Mouse (Mus musculus) lung, postnatal 36 days (tissue): ENCODE results near the gene Ms4a12.

Experiments
- DNase-seq: peaks from one replicate; pipeline ENCODE4 v3.0.0; 2022; ENCODE audit warnings: mixed read lengths

Ms4a12 gene

DNA sequence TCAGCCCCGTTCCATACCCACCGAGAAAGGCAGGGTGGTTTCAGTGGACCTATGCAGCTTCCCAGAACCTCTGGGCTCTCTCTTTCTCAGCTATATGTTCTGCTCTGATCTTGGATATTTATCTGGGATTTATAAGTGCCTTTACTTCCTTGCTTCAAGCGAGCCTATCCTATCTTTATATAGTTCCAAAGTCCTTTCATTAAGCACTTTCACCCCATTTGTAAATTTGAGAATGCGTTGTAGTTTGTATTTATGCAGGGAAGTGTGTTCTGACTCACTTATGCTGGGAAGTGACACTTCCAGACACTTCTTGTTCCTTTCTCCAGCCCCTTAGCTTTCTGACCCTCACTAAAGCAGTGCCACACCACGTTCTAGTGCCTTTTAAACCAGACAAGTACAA is at the start of gene Ms4a12:
Ms4a12 (minus strand) TSS at position 101 of the 400 bp plus-strand sequence.
- no peak for DNase-seq

DNA sequence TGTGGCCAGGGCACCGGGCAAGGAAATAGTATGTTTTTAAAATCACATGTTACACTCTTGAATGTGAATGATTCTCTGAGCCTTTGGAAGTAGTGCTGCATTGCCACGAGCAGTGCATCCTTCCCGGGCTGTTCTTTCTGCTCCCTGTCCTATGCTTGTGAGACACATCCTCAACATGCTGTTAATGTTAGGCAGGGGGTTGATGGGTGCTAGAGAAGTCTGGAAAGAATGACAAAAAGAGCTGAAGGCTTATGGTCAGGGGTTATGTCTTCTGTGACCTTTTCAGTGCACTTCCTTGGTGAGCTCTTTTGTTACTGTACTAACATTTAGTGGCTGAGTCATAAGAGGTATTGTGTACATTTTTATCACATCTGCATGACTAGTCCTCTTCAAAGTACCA is 48.0 kb upstream of the Ms4a12 start:
- no peak for DNase-seq

DNA sequence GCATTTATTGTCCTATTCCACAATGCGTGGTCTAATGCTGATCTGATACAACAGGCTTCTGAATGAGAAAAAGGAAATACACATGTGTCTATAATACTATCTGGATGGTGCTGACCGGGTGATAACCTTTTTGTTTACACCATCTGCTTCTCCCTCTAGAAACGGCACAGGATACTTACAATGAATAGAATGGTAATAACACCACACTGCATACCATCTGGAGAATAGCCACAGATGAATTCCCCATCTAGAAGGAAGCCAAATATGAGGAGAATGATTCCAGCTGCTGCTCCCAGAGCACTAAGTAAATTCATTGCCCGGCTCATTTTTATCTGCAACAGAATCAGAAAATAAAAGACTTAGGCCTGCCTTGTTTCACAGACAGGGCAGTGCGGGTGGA is 44.2 kb upstream of the Ms4a12 start:
- DNase-seq, result no peak

- DNase-seq, result no peak
Measured at GRCm38 (mm10) chr19:11266956-11267355, 34.7 kb upstream of the Ms4a12 start.

GRCm38 (mm10) chr19:11266052-11266845 is 34.0 kb upstream of the Ms4a12 start, which contains the start of gene Ms4a1:
Gene Ms4a1 (minus strand): TSS chr19:11266241.
- peak; percentile 36 for DNase-seq

DNA sequence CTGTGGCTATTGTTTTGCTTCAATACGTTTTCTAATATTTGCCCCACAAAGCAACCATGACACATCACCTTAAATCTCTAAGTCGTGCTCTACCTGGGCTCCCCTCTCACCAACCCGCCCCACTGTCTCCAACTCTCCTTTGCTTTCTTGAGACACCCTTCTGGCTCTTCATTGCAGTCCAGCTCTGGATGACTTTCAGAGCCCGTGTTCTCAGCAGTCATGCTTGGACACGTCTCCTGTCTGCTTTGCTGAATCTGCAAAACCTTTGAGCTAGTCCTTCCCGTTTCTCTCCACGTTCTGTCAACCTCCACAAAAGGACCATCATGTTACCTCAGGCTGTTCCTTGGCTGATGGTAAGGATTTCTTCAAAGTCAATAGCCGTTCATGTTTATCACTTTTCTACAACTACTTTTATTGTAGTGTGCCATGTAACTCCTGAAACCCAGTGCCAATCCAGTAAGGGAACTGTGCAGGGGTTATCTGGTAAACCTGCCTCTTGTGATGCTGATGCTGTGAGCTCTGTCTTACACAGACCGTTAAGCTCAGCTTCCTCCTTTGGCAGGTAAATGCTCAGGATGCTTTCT is 32.4 kb upstream of the Ms4a12 start:
- DNase-seq, result no peak

- DNase-seq, result peak; percentile 5
Measured at GRCm38 (mm10) chr19:11263549-11263948, 31.3 kb upstream of the Ms4a12 start.

DNA sequence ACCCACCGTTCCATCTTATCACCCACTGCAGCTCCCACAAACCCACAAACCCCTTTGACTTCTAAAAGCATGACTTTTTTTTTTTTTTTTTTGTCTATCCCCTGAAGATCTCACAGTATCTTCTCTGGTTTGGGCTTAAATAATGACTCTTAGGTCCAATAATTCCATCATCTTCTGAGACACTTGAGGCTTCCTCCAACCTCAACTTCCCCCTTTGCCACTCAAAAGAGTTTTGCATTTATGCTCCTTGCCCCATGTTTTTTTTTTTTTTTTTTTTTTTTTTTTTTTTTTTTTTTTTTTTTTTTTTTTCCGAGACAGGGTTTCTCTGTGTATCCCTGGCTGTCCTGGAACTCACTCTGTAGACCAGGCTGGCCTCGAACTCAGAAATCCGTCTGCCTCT is 30.7 kb upstream of the Ms4a12 start:
- DNase-seq, result peak; percentile 14

DNA sequence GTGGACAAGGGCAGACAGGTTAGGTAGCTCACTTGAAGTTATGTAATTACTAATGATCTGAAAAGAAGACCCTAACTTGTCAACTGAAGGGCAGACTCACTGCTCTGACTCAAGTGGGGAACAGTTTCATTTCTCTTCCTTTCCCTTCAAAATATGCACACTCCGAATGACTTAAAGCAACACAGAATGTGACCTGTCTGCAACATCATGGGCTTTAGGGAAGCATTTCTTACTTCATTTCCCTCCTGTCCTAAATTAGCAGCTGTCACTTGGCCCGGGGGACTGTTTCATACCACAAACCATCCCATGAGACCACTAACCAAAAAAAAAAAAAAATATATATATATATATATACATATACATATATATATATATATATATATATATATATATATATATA is 29.3 kb upstream of the Ms4a12 start:
- DNase-seq, result no peak

DNA sequence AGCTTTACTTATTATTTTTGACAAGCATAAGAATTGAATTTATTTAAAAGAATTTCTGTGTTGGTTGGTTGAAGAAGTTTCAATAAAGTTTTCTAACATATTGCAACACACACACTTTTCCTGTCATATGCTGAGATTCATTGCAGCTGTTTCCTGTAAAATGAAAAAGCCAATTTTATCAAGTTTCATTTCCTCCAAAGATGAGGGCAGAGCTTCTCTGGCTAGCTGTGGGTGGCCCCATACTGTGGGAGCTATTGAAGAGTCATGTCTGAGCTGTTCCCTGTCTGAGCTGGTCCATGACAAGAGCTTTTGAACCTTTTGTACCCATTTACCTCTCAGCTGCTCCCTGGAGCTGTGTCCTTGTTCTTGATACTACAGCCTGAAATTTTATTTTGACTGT is 12.0 kb upstream of the Ms4a12 start:
- DNase-seq, result peak; percentile 29

- no peak for DNase-seq
Measured at GRCm38 (mm10) chr19:11242560-11242959, 10.3 kb upstream of the Ms4a12 start.

- DNase-seq, result no peak
Measured at GRCm38 (mm10) chr19:11235820-11236219, 3.6 kb upstream of the Ms4a12 start.

GRCm38 (mm10) chr19:11234921-11235735 is 2.9 kb upstream of the Ms4a12 start:
- no peak for DNase-seq

- DNase-seq, result no peak
Measured at GRCm38 (mm10) chr19:11234244-11234643, 2.0 kb upstream of the Ms4a12 start.

DNA sequence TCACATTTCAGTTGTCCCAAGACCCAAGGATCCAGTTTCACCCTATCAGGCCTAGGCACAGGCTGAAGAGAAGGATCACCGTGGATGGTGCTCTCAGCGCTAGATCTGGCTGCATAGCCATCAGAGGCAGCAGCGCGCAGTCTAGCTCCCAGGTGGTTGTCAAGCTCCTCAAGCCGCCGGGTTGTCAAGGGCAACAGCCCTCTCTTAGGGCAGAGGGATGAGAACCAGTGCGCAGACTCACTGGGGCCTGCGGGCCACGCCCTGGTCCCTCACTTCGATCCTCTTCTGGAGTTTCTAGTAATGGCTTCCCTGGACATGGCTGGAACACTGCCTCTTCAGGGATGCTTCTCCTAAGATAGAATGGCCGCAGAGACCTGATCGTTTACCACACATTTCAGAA is 35.7 kb downstream of the Ms4a12 start, which contains the start of gene Ms4a13:
Ms4a13 (minus strand) TSS at position 192 of the 400 bp plus-strand sequence.
- DNase-seq, result no peak

DNA sequence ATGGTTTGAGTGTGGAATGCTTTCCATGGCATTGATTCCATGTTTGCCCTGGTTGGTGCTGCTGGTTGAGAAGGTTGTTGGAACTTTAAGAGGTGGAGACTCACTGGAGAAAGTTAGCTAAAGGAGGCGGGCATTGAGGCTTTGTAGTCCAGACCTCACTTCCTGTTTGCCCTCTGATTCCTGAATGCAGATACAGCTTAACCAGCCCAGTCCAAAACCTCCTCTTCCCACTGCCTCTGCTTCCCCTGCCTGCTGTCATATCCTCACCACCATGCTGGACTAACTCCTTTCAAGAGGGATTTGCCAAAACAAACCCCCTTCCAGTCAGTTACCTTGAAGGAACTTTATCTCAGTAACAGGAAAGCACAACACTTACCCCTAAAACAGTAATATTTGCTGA is 39.7 kb downstream of the Ms4a12 start:
- DNase-seq, result no peak

DNA sequence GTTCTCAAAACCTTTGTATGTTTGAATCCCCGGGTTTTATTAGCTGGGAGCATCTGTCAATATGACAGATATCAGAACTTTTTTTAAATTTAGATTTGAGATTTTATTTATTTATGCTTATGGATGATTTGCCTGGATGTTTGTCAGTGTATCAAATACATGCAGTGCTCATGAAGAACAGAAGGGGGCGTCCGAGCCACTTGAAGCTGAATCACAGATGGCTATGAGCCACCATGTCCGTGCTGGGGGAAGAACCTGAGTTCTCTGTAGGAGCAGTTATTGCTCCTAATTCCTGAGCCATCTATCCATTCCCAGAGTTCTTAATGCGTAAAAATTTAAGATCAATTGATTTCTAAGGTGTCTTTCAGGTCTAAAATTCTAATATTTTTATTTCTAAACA is 48.1 kb downstream of the Ms4a12 start:
- DNase-seq, result peak; percentile 66

DNA sequence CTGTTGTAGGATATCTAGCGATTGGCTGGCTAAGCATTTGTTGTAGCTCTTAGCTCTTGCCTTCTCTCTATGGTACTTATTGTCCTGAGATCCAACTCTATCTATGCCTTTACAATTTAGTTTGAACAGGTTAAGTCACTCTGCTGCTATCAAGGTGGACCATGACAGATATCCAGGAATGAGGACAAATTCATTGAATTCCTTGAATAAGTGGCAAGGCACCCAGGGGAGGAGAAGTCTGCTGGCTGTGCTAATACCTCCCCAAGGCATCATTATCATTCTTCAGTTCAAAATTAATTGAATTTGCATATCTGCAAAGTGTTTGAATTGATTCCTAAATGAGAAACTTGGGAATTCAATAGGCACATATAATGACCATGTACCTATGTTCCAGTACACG is 54.8 kb downstream of the Ms4a12 start:
- DNase-seq, result no peak

GRCm38 (mm10) chr19:11165172-11165571 is 67.1 kb downstream of the Ms4a12 start, which contains the start of gene 1700025F22Rik:
Gene 1700025F22Rik (minus strand): TSS chr19:11165320.
- peak; percentile 50 for DNase-seq
